Mouse (Mus musculus) embryonic fibroblast, embryonic 13.5 days (primary cell): Measurements from ENCODE around the gene Rbm28. TPM values are rescaled to one million over a fixed set of nuclear protein-coding genes. Genes with fewer than 3 reads are reported as not detected.

Experiments
- H3K27ac ChIP-seq: 2 replicates; pipeline ENCODE4 v1.5.1; 2012; ENCODE audit warnings: low read length, control low read depth, inconsistent platforms; ENCODE audit not compliant: insufficient read depth
- H3K4me1 ChIP-seq: 2 replicates; pipeline ENCODE4 v1.6.1; 2011; ENCODE audit warnings: low read length; ENCODE audit not compliant: control insufficient read depth, insufficient read depth
- H3K4me3 ChIP-seq: 2 replicates; pipeline ENCODE4 v1.5.1; 2011; ENCODE audit warnings: mild to moderate bottlenecking, control low read depth, low read length; ENCODE audit not compliant: insufficient read depth
- CTCF ChIP-seq: IDR thresholded peaks from 2 replicates; pipeline ENCODE4 v1.5.1; 2011; ENCODE audit warnings: mild to moderate bottlenecking, control low read depth, low read length, moderate library complexity, borderline replicate concordance; ENCODE audit not compliant: insufficient read depth
- POLR2A ChIP-seq: IDR thresholded peaks from 2 replicates; pipeline ENCODE4 v1.6.1; 2011; ENCODE audit warnings: low read depth, mild to moderate bottlenecking, control low read depth, low read length, moderate library complexity
- polyA plus RNA-seq: library from polyadenylated mRNA; stranded (reverse); fragments of >200 nt; gene quantifications from 2 replicates; pipeline ENCODE4 v1.2.4, GENCODE M21; 2011; ENCODE audit warnings: low read depth; ENCODE audit not compliant: missing spikeins, insufficient read length

The Rbm28 gene
- 44.9 and 49.9 TPM in 2 replicates for polyA plus RNA-seq

DNA sequence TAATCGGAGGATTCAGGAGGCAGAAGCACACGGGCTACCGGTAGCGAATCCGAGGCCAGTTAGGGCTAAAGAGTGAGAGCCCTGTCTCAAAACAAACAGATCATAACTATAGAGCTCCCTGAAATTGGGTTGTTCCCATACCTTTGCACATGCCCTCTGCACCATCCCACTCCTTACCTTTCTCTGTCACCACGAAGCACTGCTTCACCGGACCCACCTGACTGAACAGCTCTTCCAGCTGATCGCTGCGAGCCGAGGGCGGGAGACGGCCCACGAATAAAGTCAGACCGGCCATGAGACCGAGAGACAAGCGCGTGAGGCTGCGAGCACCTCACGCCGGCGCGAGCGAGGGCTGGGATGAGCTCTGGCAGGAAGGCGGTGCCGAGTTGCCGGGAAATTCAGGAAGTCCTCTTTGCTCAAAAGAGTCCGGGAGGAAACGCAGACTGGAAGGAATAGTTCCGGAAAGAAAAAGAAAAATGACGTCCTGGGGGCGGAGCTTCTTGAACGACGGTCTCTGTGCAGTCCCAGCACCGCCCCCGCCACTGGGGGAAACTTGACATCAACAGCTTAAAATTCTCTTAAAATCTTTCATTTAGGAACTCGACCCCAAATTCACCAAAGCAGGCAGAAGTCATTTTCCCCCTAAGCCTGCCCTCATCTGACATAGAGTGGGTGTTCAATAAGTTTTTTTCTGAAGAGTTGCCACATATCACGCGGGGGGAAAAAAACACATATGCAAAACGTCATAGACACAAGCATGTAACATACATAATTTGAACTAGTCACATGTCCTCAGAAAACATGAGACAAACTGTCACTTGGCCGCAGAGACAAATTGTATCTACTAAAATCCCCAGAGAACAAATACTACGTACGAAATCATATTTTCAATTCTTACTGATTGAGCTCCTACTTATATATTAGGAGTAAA is at the start of gene Rbm28:
TSS of gene Rbm28 (minus strand) at position 693 of the 931 bp plus-strand sequence.
- Histone ChIP-seq H3K27ac (no peak within 1 kb of the TSS), H3K4me3 (peak within 1 kb of the TSS; percentile 98), H3K4me1 (no peaks in the 10 kb centered on the region; the same call in 1 of the 2 replicates)
- TF ChIP-seq CTCF (no peak), POLR2A (peak; percentile 96)

DNA sequence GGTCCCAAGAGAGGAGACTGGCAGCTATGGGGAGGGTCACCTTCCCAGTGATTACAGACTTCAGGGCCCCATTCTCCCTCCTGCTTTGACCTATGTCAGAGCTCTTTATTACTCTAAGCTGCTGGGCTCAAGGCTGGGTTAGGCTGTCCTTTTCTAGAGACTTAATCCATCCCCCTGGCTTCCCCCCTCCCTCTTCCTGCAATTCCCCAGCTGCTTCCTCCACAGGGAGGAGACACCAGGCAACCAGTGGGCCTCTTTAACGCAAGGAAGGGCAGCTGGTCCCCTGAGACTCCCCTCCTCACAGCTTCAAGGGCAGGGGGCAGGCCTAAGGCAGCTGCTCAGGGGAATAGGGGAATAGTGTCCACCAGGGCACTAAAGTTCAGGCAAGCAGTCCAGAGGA is 49.4 kb upstream of the Rbm28 start:
- Histone ChIP-seq H3K4me1 (peaks cover 6% of the 10 kb centered on the region; the same call in 1 of the 2 replicates), H3K27ac (no peak overlapping the region), H3K4me3 (no peak overlapping the region)
- TF ChIP-seq POLR2A (no peak), CTCF (no peak)

DNA sequence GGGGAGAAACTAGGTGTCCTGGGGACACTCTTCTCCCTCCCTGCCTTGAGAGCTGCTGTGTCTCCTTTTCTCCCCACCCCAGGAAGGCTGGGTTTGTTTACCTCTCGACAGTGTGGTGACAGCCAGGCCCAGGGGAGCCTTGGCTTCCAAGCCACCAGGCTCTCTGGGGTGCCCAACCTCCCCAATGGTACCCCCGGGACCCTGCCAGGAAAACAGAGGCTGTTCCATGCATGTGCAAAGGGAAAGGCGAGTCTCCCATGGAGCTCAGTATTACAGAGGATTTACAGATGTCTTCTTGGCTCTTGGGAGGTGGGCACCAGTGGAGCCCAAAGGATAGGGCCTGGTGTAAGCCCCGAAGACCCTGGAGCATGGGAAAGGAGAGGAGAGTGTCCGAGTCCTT is 48.6 kb upstream of the Rbm28 start:
- Histone ChIP-seq H3K4me1 (peaks cover 6% of the 10 kb centered on the region; the same call in 1 of the 2 replicates), H3K27ac (no peak overlapping the region), H3K4me3 (no peak overlapping the region)
- no peak for TF ChIP-seq POLR2A
- TF ChIP-seq CTCF, result no peak

DNA sequence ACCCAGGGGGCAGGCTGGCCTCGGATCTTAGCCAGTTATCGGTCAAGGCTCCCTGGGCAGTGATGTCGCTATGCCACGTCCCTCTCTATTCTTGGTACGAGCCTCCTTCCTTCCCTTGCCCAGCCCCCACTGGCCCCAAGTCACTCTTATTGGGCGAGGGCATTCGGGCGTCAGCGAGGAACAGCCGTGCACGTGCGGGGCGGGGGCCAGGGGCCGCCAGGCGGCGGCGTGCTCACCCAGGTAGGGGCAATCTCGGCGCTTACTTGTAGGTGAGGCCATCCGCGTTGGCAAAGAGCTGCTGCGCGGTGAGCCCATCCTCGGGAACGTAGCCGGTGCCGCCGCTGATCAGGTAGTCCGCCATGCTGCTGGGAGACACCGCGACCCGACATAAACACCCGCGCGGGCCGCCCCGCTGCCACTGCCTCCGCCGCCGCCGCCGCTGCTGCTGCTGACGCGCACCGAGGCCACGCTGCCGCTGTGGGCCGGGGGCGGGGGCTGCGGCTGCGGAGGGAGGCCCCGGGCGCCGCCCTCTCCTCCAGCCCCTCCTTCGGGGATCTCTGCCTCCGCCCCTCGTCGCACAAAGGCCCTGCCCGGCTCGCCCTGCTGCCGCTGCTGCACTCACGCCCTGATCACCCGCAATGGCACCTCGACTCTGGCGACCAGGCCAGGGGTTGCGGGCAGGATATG is 47.1 kb upstream of the Rbm28 start:
- peak overlapping the region; percentile 11; the same call in 1 of the 2 replicates for H3K27ac ChIP-seq
- TF ChIP-seq POLR2A (peak; percentile 93), CTCF (no peak)
- peaks cover 6% of the 10 kb centered on the region; the same call in 1 of the 2 replicates for H3K4me1 ChIP-seq
- peak overlapping the region; percentile 56 for H3K4me3 ChIP-seq

DNA sequence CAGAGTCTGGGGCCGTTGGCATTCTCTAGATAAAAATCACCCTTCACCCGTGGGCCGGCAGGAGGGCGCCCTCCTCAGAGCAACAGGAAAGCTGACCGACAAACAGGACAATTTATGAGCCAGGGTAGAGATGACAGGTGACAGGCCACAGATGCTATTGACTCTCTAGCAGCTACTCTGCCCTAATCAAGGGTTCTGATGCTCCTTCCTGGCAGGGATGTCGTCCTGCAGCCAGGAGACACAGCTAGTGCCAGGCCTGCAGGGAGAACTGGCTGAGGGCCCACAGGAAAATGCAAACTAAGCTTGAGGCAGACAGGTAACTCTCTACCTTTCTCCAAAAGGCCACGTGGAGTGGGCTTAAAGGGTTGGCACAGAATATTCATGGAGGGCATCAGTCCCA is 46.3 kb upstream of the Rbm28 start:
- Histone ChIP-seq H3K4me3 (peak overlapping the region; percentile 56), H3K27ac (no peak overlapping the region), H3K4me1 (peaks cover 6% of the 10 kb centered on the region; the same call in 1 of the 2 replicates)
- TF ChIP-seq CTCF (no peak), POLR2A (no peak)

DNA sequence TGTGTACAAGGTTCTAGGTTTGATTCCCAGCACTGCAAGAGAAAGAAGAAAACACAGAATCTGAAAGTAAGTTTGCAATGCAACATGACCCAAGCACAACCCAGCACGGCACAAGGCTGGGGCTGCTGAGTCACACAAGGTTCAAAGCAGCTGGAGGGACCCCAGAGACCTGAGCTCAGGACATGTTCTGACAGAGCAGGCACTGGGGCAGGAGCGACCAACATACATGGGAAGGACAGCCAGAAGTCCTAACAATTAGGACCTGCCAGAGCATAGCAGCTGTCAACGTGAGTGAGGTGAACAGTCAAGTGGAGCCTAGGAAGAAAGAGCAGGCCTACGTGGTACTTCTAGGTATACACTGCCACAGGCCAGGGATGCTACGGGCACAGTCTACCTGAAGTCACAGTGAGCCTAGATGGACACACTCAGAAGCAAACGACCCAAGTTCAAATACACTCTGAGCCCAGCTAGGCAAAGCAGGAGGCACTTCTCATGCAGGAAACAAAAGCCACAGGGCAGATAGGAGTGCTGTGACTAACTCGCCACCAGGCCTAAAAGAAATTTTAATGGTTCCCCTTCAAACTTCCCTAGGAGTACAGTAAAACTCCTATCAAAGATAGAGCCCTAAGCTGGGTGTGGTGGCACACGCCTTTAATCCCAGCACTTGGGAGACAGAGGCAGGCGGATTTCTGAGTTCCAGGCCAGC is 45.6 kb upstream of the Rbm28 start:
- no peak overlapping the region for H3K27ac ChIP-seq
- no peak for TF ChIP-seq POLR2A
- no peak for TF ChIP-seq CTCF
- H3K4me1 ChIP-seq, result peaks cover 6% of the 10 kb centered on the region; the same call in 1 of the 2 replicates
- no peak overlapping the region for H3K4me3 ChIP-seq

DNA sequence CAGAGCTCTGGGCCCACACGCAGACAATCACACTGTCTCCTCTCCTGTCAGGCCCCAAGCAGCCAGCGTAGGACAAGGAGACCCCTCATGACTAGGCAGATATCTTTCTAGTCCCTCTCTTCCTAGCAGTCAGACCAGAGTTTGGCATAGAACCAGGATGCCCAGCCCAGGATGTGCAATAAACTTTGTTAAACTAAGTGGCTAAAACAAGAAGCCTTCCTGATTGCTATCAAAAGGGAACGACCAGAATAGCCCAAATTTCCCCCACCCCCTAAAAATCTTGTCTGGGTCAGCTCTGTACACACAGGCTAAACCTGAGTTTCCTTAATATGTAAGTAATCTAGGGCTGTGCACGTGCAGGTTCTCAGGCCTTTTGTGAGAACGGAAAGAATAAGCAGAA is 43.4 kb upstream of the Rbm28 start:
- no peak overlapping the region for H3K4me3 ChIP-seq
- H3K27ac ChIP-seq, result no peak overlapping the region
- TF ChIP-seq CTCF (no peak), POLR2A (no peak)
- H3K4me1 ChIP-seq, result peaks cover 5% of the 10 kb centered on the region; the same call in 1 of the 2 replicates

DNA sequence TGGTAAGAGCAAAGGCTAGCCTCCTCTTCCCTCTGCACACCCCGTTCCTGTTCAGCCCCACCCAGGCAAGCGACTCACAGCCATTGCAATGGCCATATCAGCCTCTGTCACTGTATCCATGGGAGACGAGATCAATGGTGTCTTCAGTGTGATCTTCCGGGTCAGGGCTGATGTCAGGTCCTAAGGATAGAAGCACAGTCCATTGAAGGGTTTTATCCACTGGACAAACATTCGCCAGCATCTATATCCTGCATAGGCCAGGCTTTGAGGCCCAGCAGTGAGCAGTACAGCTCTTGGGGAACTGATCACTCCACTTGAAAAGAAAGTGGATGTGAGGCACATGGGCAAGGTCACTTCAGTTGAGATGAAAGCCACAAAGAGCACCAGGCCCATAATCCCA is 42.2 kb upstream of the Rbm28 start:
- TF ChIP-seq CTCF, result no peak
- Histone ChIP-seq H3K4me1 (peaks cover 5% of the 10 kb centered on the region; the same call in 1 of the 2 replicates), H3K4me3 (no peak overlapping the region), H3K27ac (no peak overlapping the region)

DNA sequence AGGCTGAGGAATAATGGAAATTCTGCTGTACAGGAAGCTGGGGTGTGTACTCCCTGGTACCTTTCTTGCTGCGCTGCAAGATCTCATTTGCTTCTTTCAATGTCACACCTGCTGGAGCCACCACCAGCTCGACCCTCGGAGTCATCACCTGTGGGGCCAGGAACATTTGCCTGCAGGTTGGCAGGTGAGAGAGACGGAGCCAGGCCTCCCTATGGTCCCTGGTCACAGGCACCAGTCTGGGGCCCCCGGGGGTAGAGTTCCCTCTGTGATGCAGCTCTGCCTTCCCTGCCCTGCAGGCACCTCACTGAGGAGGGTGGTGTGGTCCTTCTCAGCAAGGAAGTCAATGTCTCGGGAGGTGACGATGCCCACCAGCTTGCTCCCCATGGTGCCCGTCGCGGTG is 41.2 kb upstream of the Rbm28 start:
- Histone ChIP-seq H3K4me1 (peaks cover 5% of the 10 kb centered on the region; the same call in 1 of the 2 replicates), H3K4me3 (no peak overlapping the region), H3K27ac (no peak overlapping the region)
- TF ChIP-seq CTCF (no peak), POLR2A (no peak)
